Mouse (Mus musculus): ENCODE measurements at regions not wholly inside any gene's neighbourhood (a gene's known extent, or its start where the extent isn't known, plus 50 kb on each side); places are given as distances from the start of the nearest gene placed in this dataset.

DNA sequence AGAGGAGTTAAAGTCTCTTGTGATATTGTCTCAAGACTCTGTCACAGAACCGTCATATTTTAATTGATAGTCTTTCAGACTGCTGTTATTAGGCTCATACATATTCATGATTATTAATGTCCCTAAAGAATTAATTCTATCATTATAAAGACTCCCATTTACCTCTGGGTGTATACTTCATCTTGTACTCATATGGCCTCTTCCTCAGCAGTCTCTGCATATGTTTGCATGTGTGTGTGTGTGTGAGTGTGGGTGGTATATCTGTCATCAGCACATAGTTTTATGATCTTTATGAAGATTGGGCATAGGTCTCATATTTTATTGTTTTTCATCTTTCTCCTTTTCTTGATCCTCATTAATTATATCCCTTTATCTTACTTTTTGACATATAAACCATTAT, 347.3 kb upstream of the Sphkap start:
- H3K9me3 ChIP-seq (replicated peaks) = no peaks in the 10 kb centered on the region
- WGBS = 74% methylated on average over 1 of the region's 1 CpGs
- no peak overlapping the region for H3K27ac ChIP-seq
- no peak for ATAC-seq (replicated peaks; ENCODE audit: insufficient number of reproducible peaks, insufficient read depth, low FRiP score, low read depth)
- no peak overlapping the region for H3K9ac ChIP-seq
- no peak overlapping the region for H3K4me2 ChIP-seq
- no peaks in the 10 kb centered on the region for H3K27me3 ChIP-seq
- no peaks in the 10 kb centered on the region for H3K4me1 ChIP-seq (replicated peaks)
- no peak overlapping the region for H3K4me3 ChIP-seq
- H3K36me3 ChIP-seq = no peaks in the 10 kb centered on the region

DNA sequence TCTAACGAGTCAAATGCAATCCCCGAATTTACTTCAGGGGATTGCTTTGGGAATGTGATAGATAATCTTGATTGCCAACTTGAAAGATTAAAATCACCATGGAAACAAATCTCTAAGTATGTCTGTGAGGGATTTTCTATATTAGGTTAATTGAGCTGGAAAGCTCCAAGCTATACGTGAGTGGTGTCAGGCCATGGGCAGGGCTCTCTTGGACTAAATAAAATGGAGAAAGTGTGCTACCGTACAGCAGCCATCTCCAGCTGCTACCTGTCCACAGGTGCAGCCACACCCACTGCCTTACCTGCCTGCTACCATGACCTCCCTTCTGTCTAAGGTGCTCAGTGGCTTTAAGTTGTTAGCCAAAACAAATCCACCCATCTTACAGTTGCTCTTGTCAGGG, 345.0 kb upstream of the Sphkap start:
- Histone ChIP-seq H3K4me1 (replicated peaks) (no peaks in the 10 kb centered on the region), H3K27me3 (no peaks in the 10 kb centered on the region), H3K4me2 (no peak overlapping the region), H3K36me3 (no peaks in the 10 kb centered on the region), H3K27ac (no peak overlapping the region), H3K4me3 (no peak overlapping the region), H3K9me3 (replicated peaks) (no peaks in the 10 kb centered on the region), H3K9ac (no peak overlapping the region)
- 70% methylated on average over 4 of the region's 4 CpGs for WGBS
- ATAC-seq (replicated peaks; ENCODE audit: insufficient number of reproducible peaks, insufficient read depth, low FRiP score, low read depth) = no peak

DNA sequence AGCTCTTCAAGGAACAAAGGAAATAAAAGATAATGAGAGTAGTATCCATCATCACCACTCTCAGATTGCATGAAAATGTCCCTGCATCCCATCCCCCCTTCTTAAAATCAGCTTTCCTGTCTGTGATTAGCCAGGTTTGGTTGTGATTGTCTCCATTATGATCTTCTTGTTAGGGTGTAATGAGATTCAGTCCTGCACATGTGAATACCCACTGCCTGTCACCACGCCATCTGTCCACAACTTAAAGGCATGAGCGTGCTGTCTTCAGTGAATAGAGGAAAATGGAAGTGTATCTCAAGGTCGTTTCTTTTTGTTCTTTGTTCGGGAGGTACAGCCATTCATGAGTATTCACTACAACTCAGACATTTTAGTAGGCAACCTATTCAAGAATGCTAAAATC, 341.0 kb upstream of the Sphkap start:
- no peak for ATAC-seq (replicated peaks; ENCODE audit: insufficient number of reproducible peaks, insufficient read depth, low FRiP score, low read depth)
- Histone ChIP-seq H3K36me3 (no peaks in the 10 kb centered on the region), H3K4me1 (replicated peaks) (no peaks in the 10 kb centered on the region), H3K9ac (no peak overlapping the region), H3K27me3 (no peaks in the 10 kb centered on the region), H3K4me3 (no peak overlapping the region), H3K9me3 (replicated peaks) (no peaks in the 10 kb centered on the region), H3K4me2 (no peak overlapping the region), H3K27ac (no peak overlapping the region)
- WGBS = 71% methylated on average over 4 of the region's 4 CpGs

DNA sequence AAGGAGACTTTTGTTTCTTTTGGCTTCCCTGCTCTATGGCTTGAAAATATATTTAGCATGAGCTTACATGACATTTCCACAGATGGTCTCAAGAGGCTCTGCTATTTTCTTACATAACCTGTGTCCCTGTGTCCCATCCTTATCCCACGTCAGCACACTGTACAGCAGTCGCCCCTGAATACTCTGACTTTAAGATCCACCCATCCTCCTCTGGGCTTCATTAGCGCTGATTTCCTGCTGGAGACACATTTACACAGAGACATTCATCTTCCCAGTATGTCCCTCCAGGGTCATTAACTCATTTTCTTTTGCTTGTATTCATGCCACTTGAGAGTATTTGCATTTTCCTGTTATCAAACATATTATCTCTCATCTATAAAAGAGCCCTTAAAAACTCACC, 340.1 kb upstream of the Sphkap start:
- H3K36me3 ChIP-seq = no peaks in the 10 kb centered on the region
- H3K4me1 ChIP-seq (replicated peaks) = no peaks in the 10 kb centered on the region
- H3K4me2 ChIP-seq = no peak overlapping the region
- no peak overlapping the region for H3K4me3 ChIP-seq
- no peaks in the 10 kb centered on the region for H3K27me3 ChIP-seq
- no peak overlapping the region for H3K9ac ChIP-seq
- WGBS = 63% methylated on average over 3 of the region's 3 CpGs
- no peak for ATAC-seq (replicated peaks; ENCODE audit: insufficient number of reproducible peaks, insufficient read depth, low FRiP score, low read depth)
- no peak overlapping the region for H3K27ac ChIP-seq
- no peaks in the 10 kb centered on the region for H3K9me3 ChIP-seq (replicated peaks)

DNA sequence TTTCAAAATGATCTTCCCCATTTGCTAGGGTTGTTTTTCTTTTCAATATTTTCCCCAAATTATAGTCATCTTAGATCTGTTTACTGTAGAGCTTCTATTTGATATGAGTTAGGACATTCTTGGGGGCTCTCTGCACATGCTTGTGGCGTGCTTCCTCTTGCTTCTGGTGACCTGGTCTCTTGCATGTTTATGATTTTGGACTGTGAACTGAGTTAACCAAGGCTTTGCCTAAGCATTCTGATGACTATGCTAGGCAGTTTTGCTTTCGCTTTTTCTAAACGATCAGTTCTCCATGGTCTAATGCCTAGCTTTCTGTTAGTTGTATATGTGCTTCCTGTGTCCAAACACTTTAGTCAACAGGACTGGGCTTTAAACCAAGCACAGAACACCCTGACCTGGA, 339.4 kb upstream of the Sphkap start:
- H3K27me3 ChIP-seq = no peaks in the 10 kb centered on the region
- H3K36me3 ChIP-seq = no peaks in the 10 kb centered on the region
- no peak for ATAC-seq (replicated peaks; ENCODE audit: insufficient number of reproducible peaks, insufficient read depth, low FRiP score, low read depth)
- no peak overlapping the region for H3K27ac ChIP-seq
- WGBS = 83% methylated on average over 3 of the region's 3 CpGs
- no peak overlapping the region for H3K9ac ChIP-seq
- no peak overlapping the region for H3K4me2 ChIP-seq
- H3K4me3 ChIP-seq = no peak overlapping the region
- H3K9me3 ChIP-seq (replicated peaks) = no peaks in the 10 kb centered on the region
- H3K4me1 ChIP-seq (replicated peaks) = no peaks in the 10 kb centered on the region

DNA sequence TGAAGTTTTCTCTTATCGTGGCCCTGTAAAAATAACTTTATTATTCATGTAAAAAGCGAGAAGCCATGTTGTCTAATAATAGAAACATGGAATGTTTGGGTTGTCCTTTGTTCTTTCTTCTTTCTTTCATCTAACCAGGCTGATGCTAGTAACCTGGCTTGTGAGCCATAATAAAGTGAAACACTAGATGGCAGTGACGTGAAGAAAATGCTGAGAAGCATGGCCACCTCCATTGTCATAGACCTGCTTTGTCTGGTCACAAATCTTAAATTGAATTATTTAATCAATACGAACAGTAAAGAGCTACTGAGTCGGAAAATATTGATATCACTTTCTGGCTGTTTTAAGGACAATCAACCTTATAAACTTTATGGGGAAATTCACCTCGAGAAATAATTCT, 338.0 kb upstream of the Sphkap start:
- Histone ChIP-seq H3K27me3 (no peaks in the 10 kb centered on the region), H3K4me3 (no peak overlapping the region), H3K9ac (no peak overlapping the region), H3K9me3 (replicated peaks) (no peaks in the 10 kb centered on the region), H3K36me3 (no peaks in the 10 kb centered on the region), H3K27ac (no peak overlapping the region), H3K4me1 (replicated peaks) (no peaks in the 10 kb centered on the region), H3K4me2 (no peak overlapping the region)
- WGBS = 21% methylated on average over 6 of the region's 6 CpGs
- ATAC-seq (replicated peaks; ENCODE audit: insufficient number of reproducible peaks, insufficient read depth, low FRiP score, low read depth) = no peak

DNA sequence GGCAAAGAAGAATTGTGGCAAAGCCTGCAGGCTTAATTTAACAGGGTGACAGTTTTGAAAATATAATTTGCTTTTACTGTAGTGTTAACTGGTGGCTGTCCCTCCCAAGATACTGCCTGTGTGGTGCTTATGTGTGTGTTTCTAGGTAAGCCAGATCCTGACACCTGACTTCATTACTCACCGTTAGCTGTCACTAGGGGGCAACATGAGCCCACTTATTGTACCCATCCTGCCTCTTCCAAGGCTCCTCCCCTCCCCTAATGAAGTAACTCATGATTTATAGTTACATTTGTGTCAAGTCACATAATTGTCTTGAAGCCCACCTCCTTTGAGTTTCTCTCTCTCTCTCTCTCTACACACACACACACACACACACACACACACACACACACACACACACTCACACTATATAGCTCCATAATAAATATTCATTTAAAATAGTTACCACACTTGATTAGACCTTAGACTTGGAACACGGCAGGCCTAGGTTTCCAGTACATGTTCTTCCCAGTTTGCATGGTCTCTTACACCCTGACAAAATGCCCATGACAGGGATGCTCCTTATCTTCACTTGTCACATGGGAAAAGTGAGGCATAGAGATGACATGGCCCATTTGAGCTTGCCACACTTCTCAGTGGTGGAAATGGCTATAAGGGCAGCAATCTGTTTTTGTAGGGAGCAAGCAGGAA, 328.6 kb upstream of the Sphkap start:
- Histone ChIP-seq H3K9ac (no peak overlapping the region), H3K4me3 (no peak overlapping the region), H3K4me1 (replicated peaks) (no peaks in the 10 kb centered on the region), H3K27ac (no peak overlapping the region), H3K36me3 (no peaks in the 10 kb centered on the region), H3K4me2 (no peak overlapping the region), H3K27me3 (no peaks in the 10 kb centered on the region), H3K9me3 (replicated peaks) (no peaks in the 10 kb centered on the region)
- WGBS = 41% methylated on average over 2 of the region's 2 CpGs
- no peak for ATAC-seq (replicated peaks; ENCODE audit: insufficient number of reproducible peaks, insufficient read depth, low FRiP score, low read depth)

DNA sequence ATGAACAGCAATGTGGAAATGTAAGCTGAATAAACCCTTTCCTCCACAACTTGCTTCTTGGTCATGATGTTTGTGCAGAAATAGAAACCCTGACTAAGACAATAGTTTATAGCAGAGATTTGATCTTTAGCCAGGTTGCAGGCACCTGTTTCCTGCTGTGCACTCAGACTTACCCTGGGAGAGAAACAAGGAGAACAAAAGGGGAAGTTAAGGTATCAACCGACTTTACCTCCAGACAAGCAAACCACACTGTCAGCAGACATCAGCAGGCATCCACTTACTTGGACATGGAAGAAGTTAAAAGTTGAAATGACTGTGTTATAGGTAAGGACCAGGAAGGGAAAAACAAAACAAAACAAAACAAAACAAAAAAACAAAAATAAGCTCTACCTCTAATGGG, 323.7 kb upstream of the Sphkap start:
- 59% methylated on average over 1 of the region's 1 CpGs for WGBS
- H3K4me3 ChIP-seq = no peak overlapping the region
- no peaks in the 10 kb centered on the region for H3K9me3 ChIP-seq (replicated peaks)
- no peak for ATAC-seq (replicated peaks; ENCODE audit: insufficient number of reproducible peaks, insufficient read depth, low FRiP score, low read depth)
- no peak overlapping the region for H3K27ac ChIP-seq
- H3K4me1 ChIP-seq (replicated peaks) = no peaks in the 10 kb centered on the region
- no peaks in the 10 kb centered on the region for H3K36me3 ChIP-seq
- no peaks in the 10 kb centered on the region for H3K27me3 ChIP-seq
- H3K9ac ChIP-seq = no peak overlapping the region
- no peak overlapping the region for H3K4me2 ChIP-seq

DNA sequence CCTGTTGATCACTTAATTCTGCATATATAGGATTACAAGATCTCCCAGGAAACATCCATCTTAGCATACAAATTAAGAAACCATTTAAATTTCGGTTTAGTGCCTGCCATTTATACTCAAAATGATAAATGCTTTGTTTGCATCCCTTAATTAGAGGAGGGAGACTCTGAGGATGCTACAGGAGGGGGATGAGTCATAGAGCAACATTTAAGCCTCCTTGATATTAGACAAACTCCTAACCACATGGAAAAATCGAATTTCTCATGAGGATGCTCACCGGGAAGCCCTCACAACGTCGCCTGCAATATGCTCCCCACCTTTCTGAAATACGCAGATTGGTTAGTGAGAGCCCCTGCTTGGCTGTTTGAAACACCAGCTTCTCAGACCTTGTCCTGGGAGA, 320.8 kb upstream of the Sphkap start:
- no peak overlapping the region for H3K27ac ChIP-seq
- H3K4me2 ChIP-seq = no peak overlapping the region
- no peaks in the 10 kb centered on the region for H3K27me3 ChIP-seq
- no peak for ATAC-seq (replicated peaks; ENCODE audit: insufficient number of reproducible peaks, insufficient read depth, low FRiP score, low read depth)
- WGBS = 74% methylated on average over 6 of the region's 6 CpGs
- H3K36me3 ChIP-seq = no peaks in the 10 kb centered on the region
- H3K9me3 ChIP-seq (replicated peaks) = no peaks in the 10 kb centered on the region
- no peak overlapping the region for H3K4me3 ChIP-seq
- no peak overlapping the region for H3K9ac ChIP-seq
- no peaks in the 10 kb centered on the region for H3K4me1 ChIP-seq (replicated peaks)

DNA sequence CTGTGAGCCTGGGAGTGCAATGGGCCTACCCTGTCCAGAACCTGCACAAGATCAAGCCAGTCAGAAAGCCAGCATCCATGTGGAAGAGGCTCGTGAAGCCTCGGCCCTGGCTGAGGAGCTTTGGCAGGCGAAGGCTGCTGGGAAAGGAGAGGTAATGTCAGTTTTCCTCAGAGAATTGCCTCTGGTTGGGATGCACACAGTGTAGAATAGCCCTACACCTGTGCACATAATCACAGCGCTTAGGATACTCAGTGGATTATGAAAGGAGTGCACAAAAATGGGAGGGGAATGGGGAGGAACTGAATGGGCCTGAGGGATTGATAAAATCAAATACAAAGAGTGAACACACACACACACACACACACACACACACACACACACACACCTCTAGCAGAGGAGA, 319.9 kb upstream of the Sphkap start:
- no peak overlapping the region for H3K9ac ChIP-seq
- no peak for ATAC-seq (replicated peaks; ENCODE audit: insufficient number of reproducible peaks, insufficient read depth, low FRiP score, low read depth)
- H3K4me3 ChIP-seq = no peak overlapping the region
- H3K36me3 ChIP-seq = no peaks in the 10 kb centered on the region
- H3K4me1 ChIP-seq (replicated peaks) = no peaks in the 10 kb centered on the region
- H3K27ac ChIP-seq = no peak overlapping the region
- 98% methylated on average over 4 of the region's 4 CpGs for WGBS
- H3K4me2 ChIP-seq = no peak overlapping the region
- H3K27me3 ChIP-seq = no peaks in the 10 kb centered on the region
- no peaks in the 10 kb centered on the region for H3K9me3 ChIP-seq (replicated peaks)

DNA sequence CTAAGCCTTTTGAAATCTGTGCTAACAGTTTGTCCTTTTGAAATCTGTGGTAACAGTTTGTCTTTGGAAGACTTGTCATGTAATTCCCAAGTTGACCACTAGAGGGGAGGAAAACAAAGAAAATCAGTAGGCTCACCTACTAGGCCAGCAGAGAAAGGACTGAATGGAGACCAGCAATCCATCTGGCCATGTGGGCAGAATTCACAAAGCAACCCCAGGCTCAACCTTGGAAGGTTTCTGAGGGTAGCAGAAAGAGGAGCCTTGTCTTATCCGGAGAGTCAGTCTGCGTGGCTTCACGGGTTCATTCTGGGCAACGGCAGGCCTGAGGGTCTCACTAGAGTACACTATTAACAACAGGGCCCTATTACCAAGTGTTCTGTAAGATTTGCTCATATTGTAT, 319.2 kb upstream of the Sphkap start:
- H3K27ac ChIP-seq = no peak overlapping the region
- no peak overlapping the region for H3K9ac ChIP-seq
- no peak overlapping the region for H3K4me3 ChIP-seq
- no peak for ATAC-seq (replicated peaks; ENCODE audit: insufficient number of reproducible peaks, insufficient read depth, low FRiP score, low read depth)
- H3K4me2 ChIP-seq = no peak overlapping the region
- no peaks in the 10 kb centered on the region for H3K36me3 ChIP-seq
- H3K4me1 ChIP-seq (replicated peaks) = no peaks in the 10 kb centered on the region
- WGBS = 80% methylated on average over 4 of the region's 4 CpGs
- no peaks in the 10 kb centered on the region for H3K27me3 ChIP-seq
- no peaks in the 10 kb centered on the region for H3K9me3 ChIP-seq (replicated peaks)

DNA sequence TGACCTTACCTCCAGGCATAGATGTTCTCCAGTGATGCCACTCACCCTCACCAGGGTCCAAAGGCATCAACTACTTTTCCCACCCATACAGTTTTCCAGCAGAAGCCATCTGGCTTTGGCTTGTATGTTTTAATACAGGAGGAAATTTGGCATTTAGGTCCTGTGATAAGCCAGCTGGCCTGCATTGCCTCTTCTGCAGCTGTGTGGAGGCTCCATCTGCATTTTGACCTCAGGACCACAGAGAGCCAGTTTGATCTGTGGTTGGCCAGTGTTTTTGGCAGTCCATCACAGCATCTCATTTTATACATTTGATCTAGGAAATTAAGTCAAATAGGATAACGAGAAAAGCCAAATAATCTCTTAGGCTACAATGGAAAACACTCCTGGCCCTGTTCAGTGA, 315.1 kb upstream of the Sphkap start:
- no peak overlapping the region for H3K4me3 ChIP-seq
- no peaks in the 10 kb centered on the region for H3K27me3 ChIP-seq
- no peak overlapping the region for H3K27ac ChIP-seq
- H3K9ac ChIP-seq = no peak overlapping the region
- no peaks in the 10 kb centered on the region for H3K9me3 ChIP-seq (replicated peaks)
- 65% methylated on average over 1 of the region's 1 CpGs for WGBS
- H3K4me2 ChIP-seq = no peak overlapping the region
- H3K4me1 ChIP-seq (replicated peaks) = no peaks in the 10 kb centered on the region
- no peak for ATAC-seq (replicated peaks; ENCODE audit: insufficient number of reproducible peaks, insufficient read depth, low FRiP score, low read depth)
- H3K36me3 ChIP-seq = no peaks in the 10 kb centered on the region

All from heart, embryonic 15.5 days (tissue).